Mouse (Mus musculus): ENCODE data around the gene Primpol. TPM values are rescaled to one million over a fixed set of nuclear protein-coding genes. Genes with fewer than 3 reads are reported as not detected.
A peak's percentile ranks its signal among the peaks of the same experiment; 100 is the strongest.

The Primpol gene
- polyA plus RNA-seq, 1 experiment from 2014 or later: 9.5 TPM

DNA sequence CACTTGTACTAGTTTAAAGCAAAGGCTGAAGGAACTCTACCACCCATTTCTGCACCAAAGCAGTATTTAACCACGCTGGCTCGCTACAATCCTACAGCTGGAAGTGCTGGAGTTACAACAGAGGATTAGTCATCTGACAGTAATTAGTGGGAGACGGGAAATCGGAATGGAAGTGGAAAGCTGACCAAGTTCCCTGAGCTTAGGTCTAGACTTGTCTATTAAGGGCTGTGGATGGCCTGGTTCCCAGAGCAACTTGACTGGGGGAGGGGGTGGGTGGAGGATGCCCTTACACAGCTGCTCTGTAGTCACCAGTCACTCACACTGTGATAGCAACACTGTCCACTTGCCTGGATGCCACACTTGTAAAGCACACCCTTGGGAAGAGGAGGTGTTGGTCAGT, 3.6 kb downstream of the Primpol start:
- H3K4me1 ChIP-seq (ENCODE audit: control insufficient read depth, insufficient read depth, low read length): peaks cover 13% of the 10 kb centered on the region
- 62% methylated on average over 4 of the region's 4 CpGs for WGBS
- no peak for ATAC-seq (replicated peaks; ENCODE audit: extremely low read depth, insufficient read depth, low FRiP score)
- no peaks in the 10 kb centered on the region for H3K27me3 ChIP-seq (ENCODE audit: control insufficient read depth, insufficient read depth, low read length)
- H3K9ac ChIP-seq (ENCODE audit: low read length): no peak overlapping the region
- H3K36me3 ChIP-seq (ENCODE audit: control insufficient read depth, insufficient read depth): peaks cover 4% of the 10 kb centered on the region
- no peaks in the 10 kb centered on the region for H3K9me3 ChIP-seq (replicated peaks; ENCODE audit: control insufficient read depth, low read length)
- H3K4me2 ChIP-seq (ENCODE audit: low read depth, low read length): no peak overlapping the region
- no peak overlapping the region for H3K4me3 ChIP-seq (ENCODE audit: low read length)
- H3K27ac ChIP-seq (ENCODE audit: low read length): 0 out of 2 replicates have a peak overlapping the region, but pooled peaks have one; percentile 48

DNA sequence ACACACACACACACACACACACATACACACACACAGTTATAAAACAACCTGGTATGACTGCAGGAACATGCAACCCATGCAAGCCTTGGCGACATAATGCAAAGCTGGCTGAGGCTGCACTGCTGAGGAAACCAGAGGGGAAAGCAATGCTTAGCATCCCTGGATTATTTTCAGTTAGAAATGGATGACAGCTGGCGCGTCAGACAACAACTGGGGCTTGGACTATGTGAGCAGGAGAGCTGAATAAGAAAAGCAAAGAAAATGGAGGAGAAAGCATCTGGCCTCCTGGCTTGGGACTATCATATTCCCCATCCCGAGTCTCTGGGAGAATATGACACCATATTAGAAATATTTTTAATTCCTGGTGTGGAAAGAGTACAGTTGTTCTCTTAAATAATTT, 4.1 kb downstream of the Primpol start:
- H3K4me1 ChIP-seq (ENCODE audit: control insufficient read depth, insufficient read depth, low read length): peaks cover 13% of the 10 kb centered on the region
- H3K27me3 ChIP-seq (ENCODE audit: control insufficient read depth, insufficient read depth, low read length): no peaks in the 10 kb centered on the region
- no peak overlapping the region for H3K4me2 ChIP-seq (ENCODE audit: low read depth, low read length)
- no peak overlapping the region for H3K9ac ChIP-seq (ENCODE audit: low read length)
- ATAC-seq (replicated peaks; ENCODE audit: extremely low read depth, insufficient read depth, low FRiP score): no peak
- H3K4me3 ChIP-seq (ENCODE audit: low read length): no peak overlapping the region
- WGBS: 70% methylated on average over 4 of the region's 4 CpGs
- peaks cover 4% of the 10 kb centered on the region for H3K36me3 ChIP-seq (ENCODE audit: control insufficient read depth, insufficient read depth)
- H3K9me3 ChIP-seq (replicated peaks; ENCODE audit: control insufficient read depth, low read length): no peaks in the 10 kb centered on the region
- H3K27ac ChIP-seq (ENCODE audit: low read length): no peak overlapping the region; the same call in 1 of the 2 replicates

DNA sequence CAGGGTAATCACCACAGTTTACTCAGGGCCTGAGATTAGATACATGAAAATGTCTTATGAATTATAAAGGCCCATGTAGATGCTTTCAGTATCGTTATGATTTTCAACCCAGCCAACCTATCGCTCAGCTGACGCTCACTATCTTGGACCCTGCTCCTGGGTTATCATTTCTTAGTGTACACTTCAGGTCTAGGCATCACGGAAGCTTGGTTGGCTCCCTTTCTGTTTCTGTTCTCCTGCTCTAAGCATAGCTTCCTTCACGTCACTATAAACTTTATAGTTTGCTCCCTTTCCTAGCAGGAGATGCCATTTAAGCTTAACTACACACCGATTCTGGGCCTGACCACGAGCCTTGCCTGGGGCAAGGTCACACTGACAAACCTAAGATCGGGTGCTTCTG, 5.5 kb downstream of the Primpol start:
- Histone ChIP-seq H3K4me3 (ENCODE audit: low read length) (no peak overlapping the region), H3K4me1 (ENCODE audit: control insufficient read depth, insufficient read depth, low read length) (peaks cover 13% of the 10 kb centered on the region), H3K27me3 (ENCODE audit: control insufficient read depth, insufficient read depth, low read length) (no peaks in the 10 kb centered on the region), H3K36me3 (ENCODE audit: control insufficient read depth, insufficient read depth) (peaks cover 4% of the 10 kb centered on the region), H3K9me3 (replicated peaks; ENCODE audit: control insufficient read depth, low read length) (no peaks in the 10 kb centered on the region), H3K9ac (ENCODE audit: low read length) (no peak overlapping the region), H3K4me2 (ENCODE audit: low read depth, low read length) (no peak overlapping the region), H3K27ac (ENCODE audit: low read length) (peak overlapping the region; percentile 45; the same call in 1 of the 2 replicates)
- ATAC-seq (replicated peaks; ENCODE audit: extremely low read depth, insufficient read depth, low FRiP score): no peak
- 74% methylated on average over 8 of the region's 8 CpGs for WGBS

DNA sequence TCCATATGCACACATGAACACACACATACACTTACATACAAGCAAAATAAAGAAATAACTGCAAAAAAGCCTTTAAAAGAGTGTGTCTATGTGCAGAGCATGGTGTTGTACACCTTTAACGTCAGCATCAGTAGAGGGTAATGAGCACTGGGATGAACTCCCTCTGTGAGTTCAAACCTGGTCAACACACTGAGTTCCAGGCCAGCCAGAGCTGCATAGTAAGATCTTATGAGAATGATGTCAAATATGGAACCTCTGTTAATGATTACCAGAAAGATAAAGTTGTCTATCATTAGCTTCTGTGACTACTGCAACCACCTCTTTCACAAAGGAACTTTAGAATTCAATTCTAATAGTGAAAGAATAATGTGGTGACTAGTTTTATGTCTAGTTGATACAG, 10.1 kb downstream of the Primpol start:
- Histone ChIP-seq H3K27me3 (ENCODE audit: control insufficient read depth, insufficient read depth, low read length) (no peaks in the 10 kb centered on the region), H3K4me1 (ENCODE audit: control insufficient read depth, insufficient read depth, low read length) (no peaks in the 10 kb centered on the region), H3K4me2 (ENCODE audit: low read depth, low read length) (no peak overlapping the region), H3K9ac (ENCODE audit: low read length) (no peak overlapping the region), H3K4me3 (ENCODE audit: low read length) (no peak overlapping the region), H3K9me3 (replicated peaks; ENCODE audit: control insufficient read depth, low read length) (no peaks in the 10 kb centered on the region), H3K36me3 (ENCODE audit: control insufficient read depth, insufficient read depth) (peaks cover 9% of the 10 kb centered on the region), H3K27ac (ENCODE audit: low read length) (no peak overlapping the region)
- 89% methylated on average over 1 of the region's 1 CpGs for WGBS
- no peak for ATAC-seq (replicated peaks; ENCODE audit: extremely low read depth, insufficient read depth, low FRiP score)

DNA sequence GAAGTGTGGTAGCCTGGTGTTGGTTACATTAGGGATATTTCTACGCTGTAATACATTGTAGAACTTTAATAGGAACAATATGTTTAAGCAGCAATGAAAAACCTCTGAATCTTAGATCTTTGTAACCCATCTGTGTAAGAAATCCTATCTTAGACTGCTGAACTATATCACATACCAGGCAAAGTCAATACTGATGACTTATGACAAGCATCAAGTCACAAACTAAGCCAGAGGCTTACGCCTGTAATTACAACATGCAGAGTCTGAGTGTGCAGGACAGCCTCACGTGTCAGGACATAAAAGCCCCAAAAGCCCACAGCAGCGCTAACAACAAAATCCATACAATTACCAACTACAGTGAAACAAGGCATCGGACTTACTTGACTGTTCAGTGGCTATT, 13.4 kb downstream of the Primpol start:
- no peak for ATAC-seq (replicated peaks; ENCODE audit: extremely low read depth, insufficient read depth, low FRiP score)
- Histone ChIP-seq H3K4me3 (ENCODE audit: low read length) (no peak overlapping the region), H3K4me1 (ENCODE audit: control insufficient read depth, insufficient read depth, low read length) (peaks cover 4% of the 10 kb centered on the region; the same call in 1 of the 2 replicates), H3K4me2 (ENCODE audit: low read depth, low read length) (no peak overlapping the region), H3K9me3 (replicated peaks; ENCODE audit: control insufficient read depth, low read length) (no peaks in the 10 kb centered on the region), H3K9ac (ENCODE audit: low read length) (no peak overlapping the region), H3K36me3 (ENCODE audit: control insufficient read depth, insufficient read depth) (peaks cover 5% of the 10 kb centered on the region; the same call in 1 of the 2 replicates), H3K27ac (ENCODE audit: low read length) (no peak overlapping the region), H3K27me3 (ENCODE audit: control insufficient read depth, insufficient read depth, low read length) (no peaks in the 10 kb centered on the region)
- 88% methylated on average over 5 of the region's 5 CpGs for WGBS

DNA sequence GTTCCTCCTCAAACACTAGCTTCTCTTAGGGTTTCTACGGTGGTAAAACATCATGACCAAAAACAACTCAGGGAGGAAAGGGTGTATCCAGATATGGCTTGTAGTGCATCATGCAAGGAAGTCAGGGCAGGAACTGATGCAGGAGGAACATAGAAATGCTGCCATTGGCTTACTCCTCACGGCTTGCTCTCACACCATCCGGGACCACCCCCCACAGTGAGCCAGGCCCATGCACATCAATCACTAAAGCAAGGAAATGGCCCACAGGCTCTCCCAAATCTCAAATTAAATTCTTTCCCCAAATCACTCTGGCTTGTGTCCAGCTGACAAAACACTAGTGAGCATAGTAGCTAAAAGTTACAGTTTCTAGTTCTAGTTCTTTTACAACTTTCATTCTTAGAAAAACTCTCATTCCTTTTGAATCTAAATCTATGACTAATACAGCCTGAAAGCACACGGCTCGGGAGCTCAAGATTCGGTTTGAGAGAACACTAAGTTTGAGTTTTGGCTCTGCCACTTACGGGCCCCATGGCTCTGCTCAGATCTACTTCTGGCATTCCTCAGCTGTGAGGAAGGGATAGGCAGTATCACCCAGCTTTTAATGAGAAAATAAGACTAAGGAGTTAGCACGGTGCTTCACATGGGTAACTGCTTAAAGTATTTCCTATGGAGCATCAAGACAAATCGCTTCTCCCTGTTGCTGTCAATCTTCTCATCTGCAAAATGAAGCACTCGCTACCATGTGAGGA, 15.9 kb downstream of the Primpol start:
- Histone ChIP-seq H3K9me3 (replicated peaks; ENCODE audit: control insufficient read depth, low read length) (no peaks in the 10 kb centered on the region), H3K27ac (ENCODE audit: low read length) (no peak overlapping the region), H3K4me1 (ENCODE audit: control insufficient read depth, insufficient read depth, low read length) (peaks cover 4% of the 10 kb centered on the region; the same call in 1 of the 2 replicates), H3K9ac (ENCODE audit: low read length) (no peak overlapping the region), H3K4me2 (ENCODE audit: low read depth, low read length) (no peak overlapping the region), H3K36me3 (ENCODE audit: control insufficient read depth, insufficient read depth) (peaks cover 8% of the 10 kb centered on the region; the same call in 1 of the 2 replicates), H3K27me3 (ENCODE audit: control insufficient read depth, insufficient read depth, low read length) (no peaks in the 10 kb centered on the region), H3K4me3 (ENCODE audit: low read length) (no peak overlapping the region)
- WGBS: 56% methylated on average over 10 of the region's 10 CpGs
- no peak for ATAC-seq (replicated peaks; ENCODE audit: extremely low read depth, insufficient read depth, low FRiP score)

DNA sequence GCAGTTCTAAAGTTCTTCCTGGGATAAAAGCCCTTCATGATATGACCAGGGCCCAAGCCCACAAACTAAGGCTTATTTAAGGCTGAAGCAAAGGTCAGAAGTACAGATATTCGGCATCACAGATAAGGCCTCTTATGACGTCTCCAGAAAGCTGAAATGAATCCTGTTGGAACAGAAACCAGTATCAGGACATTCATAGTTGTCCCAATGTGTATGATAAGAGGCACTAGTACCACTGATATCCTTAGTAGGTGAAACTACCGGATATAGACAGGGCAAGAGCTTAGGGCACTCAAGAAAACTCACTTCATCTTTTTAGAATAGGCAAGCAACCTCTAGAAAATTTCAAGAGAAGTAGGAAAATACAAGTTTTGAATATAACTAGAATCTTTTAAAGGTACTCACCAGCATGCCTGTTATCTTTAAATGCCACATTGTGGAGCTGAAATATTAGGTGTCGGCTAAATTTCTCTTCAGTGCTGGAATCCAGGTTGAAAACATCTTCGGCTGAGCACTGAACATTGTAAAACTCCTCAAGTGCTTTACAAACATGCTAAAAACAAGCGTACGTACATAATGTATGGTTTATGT, 17.6 kb downstream of the Primpol start:
- Histone ChIP-seq H3K9me3 (replicated peaks; ENCODE audit: control insufficient read depth, low read length) (no peaks in the 10 kb centered on the region), H3K4me3 (ENCODE audit: low read length) (no peak overlapping the region), H3K27ac (ENCODE audit: low read length) (no peak overlapping the region), H3K4me1 (ENCODE audit: control insufficient read depth, insufficient read depth, low read length) (peaks cover 4% of the 10 kb centered on the region; the same call in 1 of the 2 replicates), H3K9ac (ENCODE audit: low read length) (no peak overlapping the region), H3K4me2 (ENCODE audit: low read depth, low read length) (no peak overlapping the region), H3K27me3 (ENCODE audit: control insufficient read depth, insufficient read depth, low read length) (no peaks in the 10 kb centered on the region), H3K36me3 (ENCODE audit: control insufficient read depth, insufficient read depth) (0 out of 2 replicates have a peak, but pooled peaks cover 2% of the 10 kb centered on the region)
- ATAC-seq (replicated peaks; ENCODE audit: extremely low read depth, insufficient read depth, low FRiP score): no peak
- WGBS: 63% methylated on average over 7 of the region's 7 CpGs

DNA sequence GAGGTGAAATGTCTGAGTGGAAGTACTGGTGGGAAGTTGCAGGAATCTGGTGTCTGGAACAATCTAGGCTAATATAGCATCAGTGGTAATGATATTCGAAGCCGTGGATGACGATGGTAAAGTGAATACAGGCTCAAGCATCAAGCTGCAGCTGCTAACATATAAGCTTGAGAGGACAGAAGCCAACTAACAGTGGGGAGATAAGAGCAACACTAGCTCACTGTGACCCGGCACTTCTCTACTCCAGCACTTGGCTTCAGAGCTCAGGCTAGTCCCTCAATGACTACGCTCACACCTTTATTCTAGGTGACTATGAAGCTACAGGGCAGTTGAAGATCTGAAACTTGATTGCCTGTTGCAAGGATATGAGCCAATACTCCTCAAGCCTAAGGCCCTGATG, 18.3 kb downstream of the Primpol start:
- H3K9me3 ChIP-seq (replicated peaks; ENCODE audit: control insufficient read depth, low read length): no peaks in the 10 kb centered on the region
- H3K36me3 ChIP-seq (ENCODE audit: control insufficient read depth, insufficient read depth): 0 out of 2 replicates have a peak, but pooled peaks cover 2% of the 10 kb centered on the region
- no peak overlapping the region for H3K9ac ChIP-seq (ENCODE audit: low read length)
- ATAC-seq (replicated peaks; ENCODE audit: extremely low read depth, insufficient read depth, low FRiP score): no peak; the same call in 1 of the 2 replicates
- peaks cover 4% of the 10 kb centered on the region; the same call in 1 of the 2 replicates for H3K4me1 ChIP-seq (ENCODE audit: control insufficient read depth, insufficient read depth, low read length)
- H3K27me3 ChIP-seq (ENCODE audit: control insufficient read depth, insufficient read depth, low read length): no peaks in the 10 kb centered on the region
- H3K4me2 ChIP-seq (ENCODE audit: low read depth, low read length): no peak overlapping the region
- 58% methylated on average over 5 of the region's 5 CpGs for WGBS
- H3K27ac ChIP-seq (ENCODE audit: low read length): no peak overlapping the region
- H3K4me3 ChIP-seq (ENCODE audit: low read length): no peak overlapping the region

DNA sequence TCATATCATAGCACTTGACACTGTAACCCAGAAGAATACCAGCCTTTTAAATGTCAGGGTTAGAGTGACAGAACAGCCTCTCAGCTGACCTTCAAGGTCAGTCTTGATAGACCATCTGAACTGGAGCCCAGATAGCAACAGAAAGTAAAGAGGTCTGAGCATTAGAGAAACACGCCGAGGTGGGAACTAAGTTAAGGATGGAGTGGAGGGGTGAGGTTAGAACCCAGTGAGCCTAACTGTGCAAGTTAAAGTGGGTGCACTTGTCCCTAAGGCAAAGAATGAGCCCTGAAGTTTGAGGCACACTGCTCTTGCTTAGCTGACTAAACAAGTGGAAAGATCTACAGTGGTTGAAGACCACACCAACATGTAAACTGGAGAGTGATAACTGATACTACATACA, 18.9 kb downstream of the Primpol start:
- Histone ChIP-seq H3K4me2 (ENCODE audit: low read depth, low read length) (no peak overlapping the region), H3K27me3 (ENCODE audit: control insufficient read depth, insufficient read depth, low read length) (no peaks in the 10 kb centered on the region), H3K4me1 (ENCODE audit: control insufficient read depth, insufficient read depth, low read length) (peaks cover 4% of the 10 kb centered on the region; the same call in 1 of the 2 replicates), H3K9me3 (replicated peaks; ENCODE audit: control insufficient read depth, low read length) (no peaks in the 10 kb centered on the region), H3K4me3 (ENCODE audit: low read length) (no peak overlapping the region), H3K9ac (ENCODE audit: low read length) (no peak overlapping the region), H3K36me3 (ENCODE audit: control insufficient read depth, insufficient read depth) (0 out of 2 replicates have a peak, but pooled peaks cover 2% of the 10 kb centered on the region), H3K27ac (ENCODE audit: low read length) (no peak overlapping the region)
- ATAC-seq (replicated peaks; ENCODE audit: extremely low read depth, insufficient read depth, low FRiP score): no peak
- WGBS: 50% methylated on average over 2 of the region's 2 CpGs
